ENCODE assay signal across 28 mouse cellular contexts in genomic region chr5:117486092-117486491, GRCm38 (mm10).
A peak's percentile ranks its signal among the peaks of the same experiment; 100 is the strongest.
DNase-seq lines count a peak whose midpoint lies in the region; ATAC-seq and TF ChIP-seq lines count a peak whose summit lies in the region.
"Had no signal": no experiment of that assay in that cellular context is flagged by ENCODE, and none has a peak within 500 bp of the region (broad histone marks: within the 10 kb centered on the region; RNA-seq: fewer than 3 reads in every experiment).

No protein-coding gene starts in this region.

- TF ChIP-seq CTCF in lung, postnatal 0 days (IDR thresholded peaks at IDR 0.05) = no peak

- no peak overlapping the region for H3K9ac ChIP-seq in lung, postnatal 0 days (replicated peaks; ENCODE audit: low read depth)
- H3K9ac ChIP-seq: embryonic facial prominence, embryonic 13.5 days; embryonic facial prominence, embryonic 15.5 days; forebrain, embryonic 12.5 days had no signal

- TF ChIP-seq EP300 in lung, postnatal 0 days (IDR thresholded peaks at IDR 0.05) = no peak

- H3K4me3 ChIP-seq in lung, postnatal 0 days (ENCODE audit: low read depth, low read length) = no peak overlapping the region
- H3K4me3 ChIP-seq: embryonic facial prominence, embryonic 13.5 days; embryonic facial prominence, embryonic 15.5 days; erythroblast, embryonic 14.5 days; forebrain, embryonic 10.5 days; forebrain, embryonic 12.5 days had no signal

- no peaks in the 10 kb centered on the region for H3K4me1 ChIP-seq in lung, postnatal 0 days (ENCODE audit: insufficient read depth, low read depth, low read length)
- H3K4me1 ChIP-seq: embryonic facial prominence, embryonic 13.5 days; embryonic facial prominence, embryonic 15.5 days; forebrain, embryonic 12.5 days had no signal

- no peaks in the 10 kb centered on the region for H3K27me3 ChIP-seq in lung, postnatal 0 days (replicated peaks; ENCODE audit: insufficient read depth, low read length)
- H3K27me3 ChIP-seq: embryonic facial prominence, embryonic 13.5 days; embryonic facial prominence, embryonic 15.5 days; forebrain, embryonic 12.5 days had no signal

- H3K27ac ChIP-seq in lung, postnatal 0 days (ENCODE audit: low read length) = no peak overlapping the region
- H3K27ac ChIP-seq: embryonic facial prominence, embryonic 13.5 days; embryonic facial prominence, embryonic 15.5 days; forebrain, embryonic 10.5 days; forebrain, embryonic 12.5 days had no signal

- H3K36me3 ChIP-seq in lung, postnatal 0 days (ENCODE audit: insufficient read depth, low read length) = no peaks in the 10 kb centered on the region
- H3K36me3 ChIP-seq: embryonic facial prominence, embryonic 13.5 days; embryonic facial prominence, embryonic 15.5 days; forebrain, embryonic 10.5 days; forebrain, embryonic 12.5 days; G1E had no signal

- 47% methylated on average over 7 of the region's 7 CpGs for WGBS in lung, postnatal 0 days

- no peak overlapping the region for H3K4me2 ChIP-seq in lung, postnatal 0 days (replicated peaks; ENCODE audit: low read depth, low read length)
- H3K4me2 ChIP-seq: embryonic facial prominence, embryonic 13.5 days; embryonic facial prominence, embryonic 15.5 days; forebrain, embryonic 12.5 days had no signal

- peak; percentile 68 for DNase-seq in lung, postnatal 0 days (ENCODE audit: low spot score)
- no peak for DNase-seq in lung, adult 18-20 months
- DNase-seq in layer of hippocampus, adult 18-20 months (ENCODE audit: low spot score in 2 of 2) = no peak
- no peak for DNase-seq in thymus, postnatal 4 days
- no peak for DNase-seq in urinary bladder, postnatal 25 days (ENCODE audit: low spot score)
- DNase-seq: adrenal gland, adult 8-10 months; adrenal gland, postnatal 14 days; adrenal gland, postnatal 36 days; B cell, adult 2 months; cerebellum, adult 11-12 months; cerebellum, adult 2 months; cerebellum, adult 9-10 months; cerebellum, postnatal 10 days; cerebellum, postnatal 25 days; embryo, embryonic 11 days had no signal

- ATAC-seq in lung, postnatal 0 days = peak; percentile 66; the same call in 1 of the 2 replicates
- ATAC-seq in common myeloid progenitor, adult 5-6 weeks (replicated peaks; ENCODE audit: low read depth, poor library complexity, severe bottlenecking) = 0 out of 2 replicates have a peak, but pooled peaks have one; percentile 40
- ATAC-seq in megakaryocyte, adult 5-6 weeks (ENCODE audit: poor library complexity, severe bottlenecking) = peak; percentile 47
- ATAC-seq: activated CD4-positive, CD25-positive, alpha-beta regulatory T cell, adult 4 months; CD4-positive, CD25-positive, alpha-beta regulatory T cell, adult 4 months; forebrain, embryonic 14.5 days; forebrain, embryonic 16.5 days; Patski had no signal

- no peaks in the 10 kb centered on the region for H3K9me3 ChIP-seq in lung, postnatal 0 days (ENCODE audit: low read length)
- H3K9me3 ChIP-seq: embryonic facial prominence, embryonic 13.5 days; embryonic facial prominence, embryonic 15.5 days; forebrain, embryonic 10.5 days; forebrain, embryonic 12.5 days had no signal
